Mouse (Mus musculus): ENCODE measurements around the gene Igtp. TPM values are rescaled to one million over a fixed set of nuclear protein-coding genes. Genes with fewer than 3 reads are reported as not detected.
A peak's percentile ranks its signal among the peaks of the same experiment; 100 is the strongest.

The Igtp gene
- polyA plus RNA-seq, 1 experiment from 2014 or later: 1.5 TPM

GRCm38 (mm10) chr11:58238840-58239791 lies 39.8 kb downstream of the Igtp start:
- peak; percentile 83 for ATAC-seq (replicated peaks)
- WGBS: 1% methylated on average over 37 of the region's 37 CpGs

GRCm38 (mm10) chr11:58247294-58247693 lies 47.9 kb downstream of the Igtp start:
- Histone ChIP-seq H3K9ac (replicated peaks) (no peak overlapping the region), H3K4me3 (no peak overlapping the region), H3K4me1 (no peaks in the 10 kb centered on the region), H3K27ac (replicated peaks) (no peak overlapping the region), H3K36me3 (no peaks in the 10 kb centered on the region), H3K4me2 (replicated peaks) (no peak overlapping the region), H3K9me3 (no peaks in the 10 kb centered on the region), H3K27me3 (no peaks in the 10 kb centered on the region)
- ATAC-seq (replicated peaks): no peak
- 44% methylated on average over 4 of the region's 4 CpGs for WGBS

More at GRCm38 (mm10) chr11:58238840-58239791, 39.8 kb downstream of the Igtp start:
- Histone ChIP-seq H3K4me2 (replicated peaks) (peak overlapping the region; percentile 53), H3K9ac (replicated peaks) (peak overlapping the region; percentile 31), H3K36me3 (no peaks in the 10 kb centered on the region), H3K9me3 (no peaks in the 10 kb centered on the region), H3K27ac (replicated peaks) (no peak overlapping the region), H3K4me3 (peak overlapping the region; percentile 41), H3K4me1 (0 out of 2 replicates have a peak, but pooled peaks cover 6% of the 10 kb centered on the region), H3K27me3 (no peaks in the 10 kb centered on the region)

GRCm38 (mm10) chr11:58249203-58249981 lies 50.0 kb downstream of the Igtp start:
- Histone ChIP-seq H3K4me2 (replicated peaks) (no peak overlapping the region), H3K4me3 (no peak overlapping the region)
- WGBS: 86% methylated on average over 7 of the region's 7 CpGs

GRCm38 (mm10) chr11:58250550-58250949 lies 51.2 kb downstream of the Igtp start:
- H3K9ac ChIP-seq (replicated peaks): no peak overlapping the region
- ATAC-seq (replicated peaks): no peak
- WGBS: 76% methylated on average over 5 of the region's 5 CpGs
- H3K9me3 ChIP-seq: no peaks in the 10 kb centered on the region
- H3K36me3 ChIP-seq: no peaks in the 10 kb centered on the region
- H3K27ac ChIP-seq (replicated peaks): no peak overlapping the region
- H3K4me1 ChIP-seq: no peaks in the 10 kb centered on the region
- H3K4me2 ChIP-seq (replicated peaks): no peak overlapping the region
- no peaks in the 10 kb centered on the region for H3K27me3 ChIP-seq
- H3K4me3 ChIP-seq: no peak overlapping the region

More at GRCm38 (mm10) chr11:58249203-58249981, 50.0 kb downstream of the Igtp start:
- ATAC-seq (replicated peaks): no peak
- H3K27me3 ChIP-seq: no peaks in the 10 kb centered on the region
- no peaks in the 10 kb centered on the region for H3K4me1 ChIP-seq
- no peak overlapping the region for H3K27ac ChIP-seq (replicated peaks)
- H3K9ac ChIP-seq (replicated peaks): no peak overlapping the region
- H3K9me3 ChIP-seq: no peaks in the 10 kb centered on the region
- H3K36me3 ChIP-seq: no peaks in the 10 kb centered on the region

- H3K36me3 ChIP-seq: no peaks in the 10 kb centered on the region
- no peak overlapping the region for H3K27ac ChIP-seq (replicated peaks)
- 95% methylated on average over 3 of the region's 3 CpGs for WGBS
- no peak for ATAC-seq (replicated peaks)
- H3K9me3 ChIP-seq: no peaks in the 10 kb centered on the region
- H3K4me3 ChIP-seq: no peak overlapping the region
- H3K4me1 ChIP-seq: no peaks in the 10 kb centered on the region
- no peaks in the 10 kb centered on the region for H3K27me3 ChIP-seq
- no peak overlapping the region for H3K4me2 ChIP-seq (replicated peaks)
- no peak overlapping the region for H3K9ac ChIP-seq (replicated peaks)
Observed at GRCm38 (mm10) chr11:58254411-58254810, 55.1 kb downstream of the Igtp start.

Other genes starting within 250 kb of the Igtp start
- gene Larp1, start 190.5 kb upstream of the Igtp start, polyA plus RNA-seq (2015; fragmentation: Nextera tagmentation; extraction: Ambion mirVana): 18.5 and 18.7 TPM in 2 replicates
- not detected in 2 replicates for gene Gm12248, start 106.4 kb upstream of the Igtp start, polyA plus RNA-seq (2015; fragmentation: Nextera tagmentation; extraction: Ambion mirVana)
- gene Cnot8, start 95.4 kb upstream of the Igtp start, polyA plus RNA-seq (2015; fragmentation: Nextera tagmentation; extraction: Ambion mirVana): 147 TPM in 2 replicates
- 12.7 and 15.9 TPM in 2 replicates for gene Gemin5, start 31.0 kb upstream of the Igtp start, polyA plus RNA-seq (2015; fragmentation: Nextera tagmentation; extraction: Ambion mirVana)
- gene Mrpl22, start 27.9 kb upstream of the Igtp start, polyA plus RNA-seq (2015; fragmentation: Nextera tagmentation; extraction: Ambion mirVana): 106 and 107 TPM in 2 replicates
- gene Irgm2, start 62 bp downstream of the Igtp start, polyA plus RNA-seq (2015; fragmentation: Nextera tagmentation; extraction: Ambion mirVana): 0.55 and 0.86 TPM in 2 replicates
- gene 4930438A08Rik, start 75.2 kb downstream of the Igtp start, polyA plus RNA-seq (2015; fragmentation: Nextera tagmentation; extraction: Ambion mirVana): not detected in 2 replicates
- gene Zfp692, start 107.5 kb downstream of the Igtp start, polyA plus RNA-seq (2015; fragmentation: Nextera tagmentation; extraction: Ambion mirVana): 34.0 and 34.3 TPM in 2 replicates
- gene Zfp672, start 130.8 kb downstream of the Igtp start, polyA plus RNA-seq (2015; fragmentation: Nextera tagmentation; extraction: Ambion mirVana): 39.0 and 40.6 TPM in 2 replicates
- 50.7 and 54.9 TPM in 2 replicates for gene Sh3bp5l, start 131.2 kb downstream of the Igtp start, polyA plus RNA-seq (2015; fragmentation: Nextera tagmentation; extraction: Ambion mirVana)
- gene Lypd8, start 179.5 kb downstream of the Igtp start, polyA plus RNA-seq (2015; fragmentation: Nextera tagmentation; extraction: Ambion mirVana): 0.15 TPM in 1 of 2 replicates, not detected in the other
- gene 1810065E05Rik, start 221.6 kb downstream of the Igtp start, polyA plus RNA-seq (2015; fragmentation: Nextera tagmentation; extraction: Ambion mirVana): not detected in 2 replicates
- not detected in 2 replicates for gene Gm12253, start 233.0 kb downstream of the Igtp start, polyA plus RNA-seq (2015; fragmentation: Nextera tagmentation; extraction: Ambion mirVana)